Mouse (Mus musculus): ENCODE results near the gene Blvrb. TPM values are rescaled to one million over a fixed set of nuclear protein-coding genes. Genes with fewer than 3 reads are reported as not detected.

The Blvrb gene
- polyA plus RNA-seq, 1 experiment: 496 TPM

DNA sequence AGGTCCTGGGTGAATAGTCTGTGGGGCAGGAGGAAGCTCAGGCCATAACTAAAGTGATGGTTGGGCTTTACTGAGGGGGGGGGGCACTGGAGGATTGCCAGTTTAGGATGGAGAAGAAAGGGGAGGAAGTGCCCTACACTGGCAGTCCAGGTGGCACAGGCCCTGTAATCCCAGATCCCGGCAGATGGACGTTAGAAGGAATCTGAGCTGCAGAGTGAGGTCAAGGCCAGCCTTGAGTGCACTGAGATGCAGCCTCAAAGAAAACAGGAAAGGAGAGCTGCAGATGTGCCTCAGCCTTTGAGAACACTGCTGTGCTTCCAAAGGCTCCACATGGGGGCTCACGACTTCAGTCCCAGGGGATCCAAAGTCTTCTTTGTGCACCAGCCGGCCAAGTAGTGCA lies 19.9 kb downstream of the Blvrb start:
- H3K4me3 ChIP-seq (ENCODE audit: insufficient read depth, low read length): no peak overlapping the region
- no peak overlapping the region for H3K27ac ChIP-seq (ENCODE audit: insufficient read depth, low read depth, low read length)
- TF ChIP-seq POLR2A (IDR thresholded peaks at IDR 0.05; ENCODE audit: borderline replicate concordance, low read depth, low read length): no peak
- TF ChIP-seq CTCF (IDR thresholded peaks at IDR 0.05; ENCODE audit: low read depth, low read length): no peak
- H3K4me1 ChIP-seq (ENCODE audit: control insufficient read depth, insufficient read depth, low read length): peaks cover 2% of the 10 kb centered on the region; the same call in 1 of the 2 replicates

DNA sequence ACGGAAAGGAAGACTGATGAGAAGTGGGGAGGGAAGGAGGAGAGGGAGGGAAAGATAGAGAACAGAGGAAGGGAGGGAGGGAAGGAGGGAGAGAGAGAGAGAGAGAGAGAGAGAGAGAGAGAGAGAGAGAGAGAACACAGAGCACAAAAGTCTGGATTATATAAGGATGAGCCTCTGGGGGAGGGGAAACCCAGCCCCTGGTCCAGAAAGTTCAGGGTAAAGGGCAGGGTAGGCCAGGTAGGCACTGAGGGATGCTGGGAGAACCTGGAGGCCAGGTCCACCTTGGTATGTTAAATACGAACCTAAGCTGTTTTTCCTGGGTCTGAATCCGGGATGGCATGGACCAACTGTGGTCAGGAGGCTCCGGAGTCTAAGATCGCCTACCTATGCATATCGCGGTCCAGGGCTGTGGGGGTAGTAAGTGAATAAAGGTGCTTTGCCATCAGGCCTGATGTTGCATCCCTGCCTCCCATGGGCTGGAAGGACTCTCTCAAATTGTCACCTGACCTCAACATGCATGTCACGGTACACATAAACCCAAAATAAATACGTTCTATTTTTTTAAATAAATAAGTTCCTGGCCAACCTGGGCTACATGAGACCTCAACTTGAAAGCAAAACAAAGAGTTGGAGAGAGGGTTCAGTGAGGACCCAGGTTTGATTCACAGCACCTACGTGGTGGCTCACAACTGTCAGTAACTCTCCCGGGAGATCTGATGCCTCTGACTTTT lies 23.8 kb downstream of the Blvrb start:
- no peak for TF ChIP-seq CTCF (IDR thresholded peaks at IDR 0.05; ENCODE audit: low read depth, low read length)
- no peak for TF ChIP-seq POLR2A (IDR thresholded peaks at IDR 0.05; ENCODE audit: borderline replicate concordance, low read depth, low read length)

DNA sequence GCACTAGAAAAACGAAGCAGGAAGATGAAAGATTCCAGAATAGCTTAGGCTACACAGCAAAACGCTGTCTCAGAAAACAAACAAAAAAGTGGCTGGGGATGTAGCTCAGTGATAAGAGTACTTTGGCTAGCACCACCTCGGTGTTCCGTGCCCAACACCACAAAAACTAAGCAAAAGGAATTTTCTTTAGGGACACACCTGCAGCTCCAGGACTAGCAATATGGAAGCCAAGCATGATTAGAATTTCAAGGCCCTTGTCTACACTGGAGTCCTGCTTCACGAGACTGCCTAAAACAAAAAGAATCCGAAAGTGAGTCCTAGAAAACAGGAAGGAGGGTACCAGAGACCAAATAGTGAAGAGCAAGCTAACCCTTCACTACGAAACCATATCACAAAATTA lies 24.8 kb downstream of the Blvrb start:
- Histone ChIP-seq H3K27ac (ENCODE audit: insufficient read depth, low read depth, low read length) (peak overlapping the region; percentile 77), H3K4me1 (ENCODE audit: control insufficient read depth, insufficient read depth, low read length) (peaks cover 10% of the 10 kb centered on the region), H3K4me3 (ENCODE audit: insufficient read depth, low read length) (peak overlapping the region; percentile 87)
- TF ChIP-seq CTCF (IDR thresholded peaks at IDR 0.05; ENCODE audit: low read depth, low read length) (no peak), POLR2A (IDR thresholded peaks at IDR 0.05; ENCODE audit: borderline replicate concordance, low read depth, low read length) (no peak)

More for the DNA sequence above, 23.8 kb downstream of the Blvrb start:
- Histone ChIP-seq H3K27ac (ENCODE audit: insufficient read depth, low read depth, low read length) (no peak overlapping the region), H3K4me3 (ENCODE audit: insufficient read depth, low read length) (no peak overlapping the region), H3K4me1 (ENCODE audit: control insufficient read depth, insufficient read depth, low read length) (peaks cover 10% of the 10 kb centered on the region)

DNA sequence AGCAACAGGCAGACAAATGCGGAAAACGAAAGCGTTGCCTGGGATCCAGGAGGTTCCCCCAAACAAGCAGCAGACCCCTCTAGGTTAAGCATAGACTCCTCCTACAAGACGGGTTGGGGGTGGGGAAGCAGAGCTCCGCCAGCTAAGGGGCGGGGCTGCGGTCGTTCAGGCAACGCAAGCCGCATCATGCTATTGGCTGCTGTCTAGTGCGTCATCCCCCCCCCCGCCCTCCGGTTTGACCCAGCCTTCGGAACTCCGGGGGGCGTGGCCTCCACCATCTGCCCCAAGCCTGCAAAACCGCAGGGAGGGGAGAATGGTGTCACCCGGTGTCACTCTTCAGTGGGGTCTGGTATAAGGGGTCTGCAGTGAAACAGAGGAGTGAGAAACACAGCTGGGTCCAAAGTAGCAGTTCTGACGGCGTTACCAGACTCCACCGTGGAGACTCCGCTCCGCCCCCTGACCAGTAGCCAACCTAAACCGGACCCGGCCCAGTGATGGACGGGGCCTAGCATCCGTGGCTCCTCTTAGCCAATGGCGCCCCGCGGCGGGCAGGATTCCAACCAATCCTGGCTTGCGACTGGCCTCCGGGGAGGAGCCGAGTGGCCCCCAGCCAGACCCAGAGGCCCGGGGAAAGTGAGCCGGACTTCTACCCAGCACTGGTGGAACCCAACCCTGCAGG lies 25.5 kb downstream of the Blvrb start, which contains the start of gene Sertad3:
Sertad3 (plus strand) TSS at position 613 of the 679 bp plus-strand sequence.
- H3K27ac ChIP-seq (ENCODE audit: insufficient read depth, low read depth, low read length): peak within 1 kb of the TSS; percentile 77
- H3K4me1 ChIP-seq (ENCODE audit: control insufficient read depth, insufficient read depth, low read length): peaks cover 10% of the 10 kb centered on the region
- TF ChIP-seq CTCF (IDR thresholded peaks at IDR 0.05; ENCODE audit: low read depth, low read length) (no peak), POLR2A (IDR thresholded peaks at IDR 0.05; ENCODE audit: borderline replicate concordance, low read depth, low read length) (no peak)
- H3K4me3 ChIP-seq (ENCODE audit: insufficient read depth, low read length): peak within 1 kb of the TSS; percentile 87

DNA sequence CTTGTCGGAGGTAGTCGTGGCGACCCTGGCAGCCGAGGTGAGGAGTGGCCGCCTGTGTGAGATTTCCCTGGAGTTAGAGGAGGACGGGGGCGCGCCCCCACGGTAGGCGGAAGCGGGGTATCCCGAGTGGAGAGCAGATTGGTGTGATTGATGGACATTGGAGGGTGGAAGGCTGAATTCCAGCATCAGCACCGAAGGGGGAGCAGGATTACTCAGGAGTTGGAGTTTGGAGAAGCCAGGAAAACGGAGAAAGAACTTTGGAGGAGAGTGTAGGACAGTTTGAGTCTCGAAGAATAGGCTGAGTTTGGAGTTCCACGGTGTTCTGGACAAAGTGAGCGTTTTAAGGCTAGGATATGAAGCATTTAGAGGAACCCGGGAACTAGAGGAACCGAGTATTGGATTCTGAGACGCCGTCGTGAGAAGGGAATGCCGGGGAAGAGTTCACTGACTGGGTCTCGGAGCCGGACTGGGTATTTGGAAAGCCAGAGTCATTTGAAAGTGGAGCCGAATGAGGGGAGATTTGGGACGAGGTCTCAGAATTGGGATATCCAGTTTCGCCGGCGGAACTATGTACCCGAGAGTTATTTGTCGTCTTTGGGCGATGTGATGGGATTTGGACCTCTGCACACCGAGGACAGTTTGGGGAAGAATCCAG lies 26.2 kb downstream of the Blvrb start:
- TF ChIP-seq POLR2A (IDR thresholded peaks at IDR 0.05; ENCODE audit: borderline replicate concordance, low read depth, low read length) (no peak), CTCF (IDR thresholded peaks at IDR 0.05; ENCODE audit: low read depth, low read length) (no peak)
- H3K27ac ChIP-seq (ENCODE audit: insufficient read depth, low read depth, low read length): peak overlapping the region; percentile 76
- peak overlapping the region; percentile 87 for H3K4me3 ChIP-seq (ENCODE audit: insufficient read depth, low read length)
- peaks cover 10% of the 10 kb centered on the region for H3K4me1 ChIP-seq (ENCODE audit: control insufficient read depth, insufficient read depth, low read length)

DNA sequence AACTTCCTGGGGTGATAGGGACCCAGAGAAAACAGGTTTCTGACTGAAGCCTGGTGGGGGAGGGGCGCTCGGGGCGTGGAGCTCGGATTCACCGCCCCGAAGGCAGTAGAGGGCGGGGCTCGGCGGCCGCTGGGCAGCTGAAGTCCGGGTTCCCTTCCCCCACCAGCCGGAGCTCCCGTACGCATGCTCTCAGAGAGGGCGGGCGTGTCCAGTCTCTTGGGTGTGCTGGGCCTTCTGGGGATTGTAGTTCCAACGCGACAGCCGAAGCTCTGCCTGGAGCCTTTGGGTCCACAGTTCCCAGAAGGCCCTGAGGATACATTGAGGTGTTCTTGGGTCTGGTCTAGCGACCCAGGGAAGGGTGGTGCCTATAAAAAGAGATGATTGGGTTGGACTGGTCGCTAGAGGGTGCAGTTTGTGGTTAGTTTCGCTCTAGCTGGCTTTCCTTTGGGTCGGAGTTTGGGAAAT lies 26.7 kb downstream of the Blvrb start:
- peak overlapping the region; percentile 87 for H3K4me3 ChIP-seq (ENCODE audit: insufficient read depth, low read length)
- peaks cover 10% of the 10 kb centered on the region for H3K4me1 ChIP-seq (ENCODE audit: control insufficient read depth, insufficient read depth, low read length)
- TF ChIP-seq CTCF (IDR thresholded peaks at IDR 0.05; ENCODE audit: low read depth, low read length) (0 out of 2 replicates have a peak, but pooled peaks have one; percentile 7), POLR2A (IDR thresholded peaks at IDR 0.05; ENCODE audit: borderline replicate concordance, low read depth, low read length) (no peak)
- H3K27ac ChIP-seq (ENCODE audit: insufficient read depth, low read depth, low read length): peak overlapping the region; percentile 76

DNA sequence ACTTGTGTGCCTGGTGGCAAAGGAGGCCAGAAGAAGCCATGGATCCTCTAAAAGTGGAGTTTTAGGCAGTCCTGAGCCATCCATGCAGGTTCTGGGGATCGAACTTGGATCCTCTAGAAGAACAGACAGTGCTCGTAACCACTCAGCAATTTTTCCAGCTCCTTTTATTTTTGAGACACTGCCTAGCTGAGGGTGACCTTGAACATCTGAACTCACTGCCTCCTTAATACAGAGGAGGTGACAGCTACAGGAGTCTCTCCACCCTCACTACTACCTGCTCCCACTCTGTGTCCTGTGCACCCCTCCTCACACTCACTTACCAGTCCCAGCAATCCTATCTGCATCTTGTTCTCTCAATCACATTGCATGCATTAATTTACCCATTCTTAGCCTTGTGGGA lies 27.8 kb downstream of the Blvrb start:
- H3K27ac ChIP-seq (ENCODE audit: insufficient read depth, low read depth, low read length): no peak overlapping the region
- TF ChIP-seq CTCF (IDR thresholded peaks at IDR 0.05; ENCODE audit: low read depth, low read length) (no peak), POLR2A (IDR thresholded peaks at IDR 0.05; ENCODE audit: borderline replicate concordance, low read depth, low read length) (no peak)
- H3K4me3 ChIP-seq (ENCODE audit: insufficient read depth, low read length): no peak overlapping the region
- peaks cover 10% of the 10 kb centered on the region for H3K4me1 ChIP-seq (ENCODE audit: control insufficient read depth, insufficient read depth, low read length)

DNA sequence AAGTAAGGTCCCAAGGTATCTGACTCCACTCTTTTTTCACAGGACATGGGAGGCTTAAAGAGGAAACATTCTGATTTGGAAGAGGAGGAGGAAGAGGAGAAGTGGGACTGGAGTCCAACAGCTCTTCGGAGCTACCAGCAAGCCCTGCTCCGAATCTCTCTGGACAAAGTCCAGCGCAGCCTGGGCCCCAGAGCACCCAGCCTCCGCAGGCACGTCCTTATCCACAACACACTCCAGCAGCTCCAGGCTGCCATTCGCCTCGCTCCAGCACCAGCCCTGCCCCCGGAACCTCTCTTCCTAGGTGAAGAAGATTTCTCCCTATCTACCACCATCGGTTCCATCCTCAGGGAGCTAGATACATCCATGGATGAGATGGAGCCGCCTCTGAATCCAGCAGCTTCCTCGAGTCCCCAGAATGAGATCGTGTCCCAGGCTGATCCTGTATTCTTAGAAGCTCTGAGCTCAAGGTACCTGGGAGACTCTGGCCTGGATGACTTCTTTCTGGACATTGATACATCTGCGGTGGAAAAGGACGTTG lies 28.4 kb downstream of the Blvrb start:
- no peak for TF ChIP-seq POLR2A (IDR thresholded peaks at IDR 0.05; ENCODE audit: borderline replicate concordance, low read depth, low read length)
- no peak for TF ChIP-seq CTCF (IDR thresholded peaks at IDR 0.05; ENCODE audit: low read depth, low read length)
- no peak overlapping the region for H3K27ac ChIP-seq (ENCODE audit: insufficient read depth, low read depth, low read length)
- peaks cover 15% of the 10 kb centered on the region for H3K4me1 ChIP-seq (ENCODE audit: control insufficient read depth, insufficient read depth, low read length)
- H3K4me3 ChIP-seq (ENCODE audit: insufficient read depth, low read length): no peak overlapping the region

DNA sequence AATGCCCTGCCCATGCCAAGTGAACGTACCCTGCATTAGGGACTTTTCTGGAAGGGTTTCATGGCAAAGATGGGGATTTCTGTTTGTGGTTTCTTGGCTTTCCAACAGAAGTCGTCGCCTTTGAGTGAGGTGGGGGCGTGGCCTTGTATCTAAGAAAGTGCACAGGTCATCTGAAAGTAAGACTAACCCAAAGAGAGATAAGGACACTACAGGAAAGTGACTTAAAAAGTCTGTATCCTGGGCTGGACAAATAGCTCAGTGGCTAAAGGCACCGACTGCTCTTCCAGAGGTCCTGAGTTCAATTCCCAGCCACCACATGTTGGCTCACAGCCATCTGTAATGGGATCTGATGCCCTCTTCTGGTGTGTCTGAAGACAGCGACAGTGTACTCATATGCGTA lies 30.8 kb downstream of the Blvrb start:
- no peak overlapping the region for H3K27ac ChIP-seq (ENCODE audit: insufficient read depth, low read depth, low read length)
- peaks cover 26% of the 10 kb centered on the region for H3K4me1 ChIP-seq (ENCODE audit: control insufficient read depth, insufficient read depth, low read length)
- no peak overlapping the region for H3K4me3 ChIP-seq (ENCODE audit: insufficient read depth, low read length)
- TF ChIP-seq POLR2A (IDR thresholded peaks at IDR 0.05; ENCODE audit: borderline replicate concordance, low read depth, low read length): no peak
- TF ChIP-seq CTCF (IDR thresholded peaks at IDR 0.05; ENCODE audit: low read depth, low read length): no peak
